Mouse (Mus musculus) myocyte (in vitro differentiated cells): Measurements from ENCODE around the gene Slfn3.
"Not testable (repeated sequence)": the region's sequence is repeated elsewhere in the genome, so short reads cannot be mapped to it uniquely, and the experiment has no call there.

ENCODE experiments used
- CEBPB ChIP-seq: IDR thresholded peaks from 2 replicates; pipeline ENCODE4 v1.6.1; 2011; ENCODE audit warnings: mild to moderate bottlenecking, moderate library complexity; ENCODE audit not compliant: poor library complexity, insufficient read depth, severe bottlenecking
- E2F4 ChIP-seq: IDR thresholded peaks from one replicate; pipeline ENCODE4 v1.6.1; 2011; ENCODE audit warnings: mild to moderate bottlenecking, control low read depth, moderate library complexity; ENCODE audit not compliant: insufficient read depth
- MYOD1 ChIP-seq, 3 experiments: IDR thresholded peaks; one replicate each; pipeline ENCODE4 v1.6.1; 2011; ENCODE audit warnings: control low read depth in 2 of 3, low read depth in 2 of 3, mild to moderate bottlenecking in 2 of 3, moderate library complexity in 1 of 3; ENCODE audit not compliant: insufficient read length in 2 of 3, control insufficient read depth in 1 of 3
- MYOG ChIP-seq, 3 experiments: IDR thresholded peaks; one replicate each; pipeline ENCODE4 v1.6.1; 2011; ENCODE audit warnings: control low read depth in 2 of 3, low read depth in 2 of 3, mild to moderate bottlenecking in 2 of 3; ENCODE audit not compliant: insufficient read length in 2 of 3, control insufficient read depth in 1 of 3, insufficient read depth in 1 of 3
- POLR2A ChIP-seq: IDR thresholded peaks from one replicate; pipeline ENCODE4 v1.6.1; 2011; ENCODE audit warnings: low read depth, mild to moderate bottlenecking, control low read depth, moderate library complexity; ENCODE audit not compliant: insufficient read length
- POLR2AphosphoS2 ChIP-seq: IDR thresholded peaks from one replicate; pipeline ENCODE4 v1.6.1; 2011; ENCODE audit warnings: low read depth, control low read depth; ENCODE audit not compliant: insufficient read length
- REST ChIP-seq: IDR thresholded peaks from one replicate; pipeline ENCODE4 v1.6.1; 2011; ENCODE audit warnings: mild to moderate bottlenecking, control low read depth, moderate library complexity; ENCODE audit not compliant: insufficient read depth, insufficient read length
- USF1 ChIP-seq: IDR thresholded peaks from one replicate; pipeline ENCODE4 v1.6.1; 2011; ENCODE audit warnings: low read depth, mild to moderate bottlenecking, control low read depth, moderate library complexity

DNA sequence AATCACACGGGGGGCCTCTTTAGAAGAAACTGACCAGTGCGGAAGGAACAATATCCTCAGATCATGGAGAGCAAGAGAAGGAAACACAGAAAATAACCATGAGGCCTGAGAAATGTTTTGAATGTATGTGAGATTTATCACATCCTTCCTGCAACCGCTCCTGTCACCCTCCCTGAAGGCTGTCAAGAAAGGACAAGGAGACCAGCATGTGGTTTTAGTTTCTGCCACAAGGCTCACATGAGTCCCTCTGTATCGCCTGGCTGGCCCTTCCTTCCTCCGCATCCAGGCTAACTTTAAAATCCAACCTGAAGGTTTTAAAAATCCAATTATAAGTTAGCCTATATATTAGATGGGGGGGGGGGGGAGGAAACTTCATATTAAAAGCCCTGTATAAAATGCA, 32.7 kb downstream of the Slfn3 start:
- not testable (repeated sequence) for TF ChIP-seq POLR2A; CEBPB; MYOG (IDR thresholded peaks at IDR 0.05; ENCODE audit: control insufficient read depth in 1 of 3, insufficient read depth in 1 of 3, insufficient read length in 2 of 3, low read depth in 2 of 3); MYOD1 (IDR thresholded peaks at IDR 0.05; ENCODE audit: control insufficient read depth in 1 of 3, insufficient read length in 2 of 3, low read depth in 2 of 3); E2F4; USF1; REST; POLR2AphosphoS2
